Mouse (Mus musculus) right cerebral cortex, postnatal 10 days (tissue): Measurements from ENCODE around the gene 1700056E22Rik.

ENCODE experiments used
- DNase-seq, 2 experiments: peaks; one replicate each; pipeline ENCODE4 v3.0.0; 2021; ENCODE audit warnings: low spot score in 2 of 2

Gene 1700056E22Rik

GRCm38 (mm10) chr1:184051286-184051685, 17.2 kb upstream of the 1700056E22Rik start:
- DNase-seq: no peak

GRCm38 (mm10) chr1:184048675-184049418, 14.7 kb upstream of the 1700056E22Rik start:
- DNase-seq: no peak

DNA sequence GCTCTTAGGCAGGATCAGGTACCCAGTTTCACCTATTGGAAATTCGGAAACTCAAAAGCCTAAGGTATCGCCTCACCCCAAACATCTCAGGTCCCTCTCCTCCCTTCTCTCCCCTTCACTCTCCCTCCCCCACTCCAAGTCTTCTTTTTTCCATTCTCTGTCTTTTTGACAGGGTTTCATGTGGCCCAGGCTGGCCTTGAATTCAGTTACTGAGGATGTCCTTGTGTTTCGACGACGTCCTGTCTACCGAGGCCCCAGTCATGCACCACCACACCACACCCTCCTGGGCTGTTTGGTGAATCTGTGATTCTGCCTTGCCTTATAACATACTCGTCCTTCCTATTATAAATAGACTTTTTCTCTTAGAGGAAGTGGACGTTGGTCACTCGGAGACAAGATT, 13.7 kb upstream of the 1700056E22Rik start:
- DNase-seq: no peak

GRCm38 (mm10) chr1:184046070-184046677, 12.1 kb upstream of the 1700056E22Rik start:
- no peak for DNase-seq

DNA sequence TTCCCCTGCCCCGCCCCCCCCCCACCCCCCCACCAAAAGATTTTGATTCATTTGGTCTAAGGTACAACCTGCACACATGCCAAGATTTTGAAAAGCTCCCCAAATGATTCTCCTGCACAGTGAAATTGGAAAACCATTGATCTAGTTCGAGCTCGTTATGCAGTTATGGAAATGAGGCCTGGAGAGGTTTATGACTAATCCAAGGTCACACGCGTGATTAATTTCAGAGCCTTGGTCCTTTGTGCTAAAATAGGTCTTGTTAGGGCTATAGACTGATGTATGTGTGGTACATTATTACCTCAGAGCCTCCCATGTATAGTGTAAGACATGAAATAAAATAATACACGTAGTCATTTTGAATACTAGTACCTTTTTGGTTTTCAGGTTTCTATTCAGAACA, 9.3 kb upstream of the 1700056E22Rik start:
- no peak for DNase-seq

DNA sequence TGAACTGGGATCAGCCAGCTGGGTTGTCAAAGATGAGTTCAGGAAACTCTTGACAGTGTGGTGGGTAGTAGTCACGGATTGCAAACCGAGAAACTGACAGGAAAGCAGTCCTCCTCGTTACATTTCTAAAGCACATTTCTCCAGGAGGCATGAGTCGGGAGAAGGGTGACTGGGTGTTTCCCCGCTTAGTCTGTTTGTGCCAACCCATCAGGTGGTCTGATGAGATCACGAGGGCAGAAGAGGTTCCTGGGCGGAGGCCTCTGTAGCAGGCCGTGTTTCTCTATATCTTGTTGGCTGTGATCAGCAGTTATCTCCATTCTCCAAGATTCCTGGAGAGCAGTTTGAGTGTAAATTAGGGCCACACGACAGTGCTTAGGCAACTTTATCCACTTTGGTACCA, 8.6 kb upstream of the 1700056E22Rik start:
- DNase-seq: no peak

DNA sequence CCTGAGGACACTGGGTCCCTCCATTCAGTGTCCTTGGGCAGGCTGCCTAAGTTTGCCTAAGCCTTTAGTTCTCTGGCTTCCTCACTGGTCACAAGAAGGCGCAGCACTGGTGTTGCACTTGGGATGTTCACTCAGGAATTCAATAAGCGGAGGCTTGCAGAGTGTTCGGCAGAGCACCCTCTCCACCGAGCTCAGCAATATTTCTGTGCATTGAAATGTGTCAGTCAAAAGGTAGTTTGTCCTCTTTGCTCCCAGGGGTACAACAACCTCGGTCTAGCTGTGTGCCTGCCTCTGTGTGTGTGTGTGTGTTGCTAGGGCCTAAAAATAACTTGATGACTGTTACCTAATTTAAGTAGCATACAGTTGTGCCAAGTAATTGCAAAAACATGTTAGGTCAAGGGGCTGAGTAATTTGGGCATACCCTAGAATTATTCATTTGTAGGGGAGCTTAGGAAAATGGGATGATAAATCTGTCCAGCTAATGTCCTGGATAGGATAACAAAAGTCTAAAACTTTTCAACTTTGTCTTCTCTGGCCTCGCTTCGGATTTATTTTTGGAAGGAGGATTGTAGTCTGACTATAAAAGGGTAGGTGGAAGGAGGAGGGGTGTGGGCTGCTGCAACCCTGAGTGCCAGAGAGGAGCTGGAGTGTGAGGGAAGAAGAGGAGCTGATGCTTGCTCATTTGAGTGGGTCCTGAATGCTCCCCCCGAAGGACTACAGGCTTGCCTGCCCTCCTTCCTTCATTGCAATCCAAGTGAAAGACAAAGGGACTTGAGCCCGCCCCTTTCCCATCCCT, 7.9 kb upstream of the 1700056E22Rik start:
- peak in 1 of 2 experiments; percentile 30 for DNase-seq

GRCm38 (mm10) chr1:184040906-184041305, 6.8 kb upstream of the 1700056E22Rik start:
- DNase-seq: no peak

DNA sequence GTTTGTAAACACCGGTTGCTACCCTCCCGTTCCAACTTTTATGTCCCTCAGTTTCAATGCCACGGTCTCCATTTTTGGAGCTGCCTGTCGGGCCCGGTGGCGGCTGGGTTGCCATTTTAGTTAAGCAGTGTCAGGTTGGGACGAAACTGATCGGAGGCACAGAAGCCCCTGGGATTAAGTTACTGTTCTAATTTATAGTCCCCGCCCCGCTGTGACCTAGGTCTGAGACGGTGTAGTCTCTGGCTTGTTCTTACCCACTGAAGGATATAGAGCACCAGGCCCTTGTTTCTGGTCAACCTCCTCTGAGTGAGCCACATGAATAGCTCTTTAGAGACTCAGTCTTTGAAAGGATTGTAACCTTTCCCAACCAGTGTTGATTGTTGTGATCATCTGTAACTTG, 6.1 kb upstream of the 1700056E22Rik start:
- DNase-seq: no peak

DNA sequence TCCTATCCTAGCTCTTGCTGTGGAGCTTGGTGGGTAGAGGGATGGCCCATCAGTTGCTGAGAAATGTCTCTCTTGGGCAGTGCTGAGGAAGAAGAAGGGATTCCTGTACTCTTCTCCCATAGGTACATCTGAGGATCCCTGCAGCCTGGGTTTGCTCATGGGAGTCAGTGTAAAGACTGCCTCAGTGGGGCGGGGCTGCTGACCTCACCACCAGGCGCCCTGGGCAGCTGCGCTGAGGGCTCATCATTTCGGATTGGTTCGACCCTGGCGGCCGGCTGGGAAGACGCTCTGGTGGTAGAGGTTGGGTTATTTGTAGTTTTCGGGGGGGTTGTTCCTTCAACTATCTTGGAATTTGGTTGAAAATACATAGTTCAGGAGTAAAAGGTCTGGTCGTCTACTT, 5.2 kb upstream of the 1700056E22Rik start:
- no peak for DNase-seq

- no peak for DNase-seq
These were observed 3.7 kb upstream of the 1700056E22Rik start for GRCm38 (mm10) chr1:184037802-184038201.

DNA sequence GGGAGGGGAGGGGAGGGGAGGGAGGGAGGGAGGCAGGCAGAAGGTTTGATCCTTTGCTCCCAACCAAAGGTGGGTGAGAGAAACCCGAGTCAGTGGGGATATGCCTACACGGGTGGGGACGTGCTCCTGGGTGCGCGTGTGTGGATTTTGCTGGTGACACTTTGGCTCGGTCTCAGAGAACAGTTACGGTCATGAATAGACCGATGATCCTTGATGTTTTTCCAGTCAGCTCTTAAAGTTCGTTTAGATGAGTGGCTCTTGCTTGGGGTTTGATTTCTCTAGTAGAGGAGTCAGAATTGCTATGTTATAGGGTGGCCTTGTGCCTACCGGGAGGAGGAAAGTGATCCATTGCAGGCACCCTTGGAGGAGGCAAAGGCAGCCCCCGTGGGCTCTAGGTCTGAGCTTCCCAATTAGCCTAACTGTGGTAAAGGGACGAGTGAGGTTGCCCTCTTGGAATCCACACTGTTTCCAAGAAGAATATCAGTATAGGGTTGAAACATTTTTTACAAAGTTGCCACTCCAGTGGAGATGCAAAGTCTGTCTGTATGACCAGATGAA, 1.3 kb upstream of the 1700056E22Rik start:
- no peak for DNase-seq

DNA sequence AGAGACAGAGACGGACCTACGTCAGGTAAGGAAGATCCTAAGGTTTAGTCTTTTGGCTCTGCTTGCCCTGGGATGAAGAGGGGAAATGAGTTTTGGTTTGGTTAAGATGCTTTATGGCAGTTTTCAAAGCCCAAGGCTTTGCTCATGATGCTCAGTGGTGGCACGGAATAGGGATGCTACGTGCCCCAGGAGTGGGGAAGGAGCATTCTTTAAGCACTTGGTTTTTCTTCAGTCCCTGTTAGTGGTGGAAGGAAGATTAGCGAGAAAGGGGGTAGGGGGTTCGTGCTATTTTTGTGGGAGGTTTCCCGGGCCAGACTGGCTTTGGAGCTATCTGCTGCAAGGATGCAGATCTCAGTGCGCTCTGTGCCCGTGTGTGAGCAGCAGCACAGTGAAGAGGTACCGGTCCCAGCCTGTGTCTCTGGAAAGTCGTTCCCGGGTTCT, 660 bp upstream of the 1700056E22Rik start:
- DNase-seq: peak; percentile 31 to 46

- peak in 1 of 2 experiments; percentile 73 for DNase-seq
These were observed 601 bp downstream of the 1700056E22Rik start for GRCm38 (mm10) chr1:184033390-184034010.

GRCm38 (mm10) chr1:184032682-184033389, 1.3 kb downstream of the 1700056E22Rik start:
- DNase-seq: no peak

GRCm38 (mm10) chr1:184030070-184030802, 3.9 kb downstream of the 1700056E22Rik start:
- no peak for DNase-seq

GRCm38 (mm10) chr1:184027039-184027438, 7.1 kb downstream of the 1700056E22Rik start:
- DNase-seq: no peak

DNA sequence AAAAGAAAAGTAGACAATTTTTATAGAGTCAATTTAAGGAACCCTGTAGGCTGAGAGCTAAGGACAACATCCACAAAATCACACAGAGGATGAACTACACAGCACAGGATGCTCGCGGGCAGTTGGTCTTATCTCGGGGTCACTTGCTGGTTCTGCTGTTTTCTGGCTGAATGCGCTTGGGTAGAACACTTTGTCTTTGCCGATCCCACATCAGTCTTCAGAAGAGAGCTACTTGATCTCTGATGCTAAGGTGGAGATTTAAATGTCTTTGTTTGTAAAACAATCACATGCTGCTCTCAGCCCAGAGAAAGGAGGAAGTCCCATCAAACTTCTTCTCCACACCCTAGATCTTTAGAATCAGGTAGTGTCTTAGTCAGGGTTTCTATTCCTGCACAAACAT, 9.0 kb downstream of the 1700056E22Rik start:
- DNase-seq: no peak

- no peak for DNase-seq
These were observed 9.5 kb downstream of the 1700056E22Rik start for GRCm38 (mm10) chr1:184024631-184025030.

GRCm38 (mm10) chr1:184023971-184024370, 10.1 kb downstream of the 1700056E22Rik start:
- DNase-seq: no peak
